Mouse (Mus musculus): ENCODE measurements around the gene Ppp2r2d. TPM values are rescaled to one million over a fixed set of nuclear protein-coding genes. Genes with fewer than 3 reads are reported as not detected.

The Ppp2r2d gene
- polyA plus RNA-seq, 1 experiment, result 103 TPM

- TF ChIP-seq CTCF (IDR thresholded peaks at IDR 0.05; ENCODE audit: borderline replicate concordance, extremely low read depth, insufficient read depth, insufficient read length), result no peak
- no peak for TF ChIP-seq POLR2A (IDR thresholded peaks at IDR 0.05; ENCODE audit: borderline replicate concordance, extremely low read depth, insufficient read depth, insufficient read length, poor library complexity, severe bottlenecking)
- DNase-seq (ENCODE audit: low read depth), result no peak
These were observed 18.2 kb downstream of the Ppp2r2d start for GRCm38 (mm10) chr7:138863950-138864572.

DNA sequence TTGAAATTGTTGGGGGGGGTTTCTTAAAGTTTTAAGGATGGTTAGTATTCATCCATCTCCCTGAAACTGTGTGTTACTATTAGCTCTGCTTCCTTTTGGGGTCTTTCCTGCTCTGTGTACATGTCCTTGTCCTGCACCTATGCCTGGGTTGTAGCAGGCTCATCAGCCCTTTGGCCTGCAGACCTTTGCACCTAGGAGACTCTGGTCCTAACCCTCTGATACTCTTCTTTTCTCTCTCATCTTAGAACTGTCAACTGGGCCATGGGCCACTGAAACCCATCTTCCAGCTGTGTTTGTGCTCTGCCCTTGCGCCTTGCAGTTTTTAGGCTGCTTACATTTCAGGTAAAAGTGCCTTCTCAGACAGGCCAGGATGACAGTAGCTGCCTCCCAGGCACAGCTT, 18.9 kb downstream of the Ppp2r2d start:
- DNase-seq (ENCODE audit: low read depth), result no peak
- TF ChIP-seq POLR2A (IDR thresholded peaks at IDR 0.05; ENCODE audit: borderline replicate concordance, extremely low read depth, insufficient read depth, insufficient read length, poor library complexity, severe bottlenecking) (no peak), CTCF (IDR thresholded peaks at IDR 0.05; ENCODE audit: borderline replicate concordance, extremely low read depth, insufficient read depth, insufficient read length) (no peak)

- no peak for TF ChIP-seq CTCF (IDR thresholded peaks at IDR 0.05; ENCODE audit: borderline replicate concordance, extremely low read depth, insufficient read depth, insufficient read length)
- no peak for TF ChIP-seq POLR2A (IDR thresholded peaks at IDR 0.05; ENCODE audit: borderline replicate concordance, extremely low read depth, insufficient read depth, insufficient read length, poor library complexity, severe bottlenecking)
- no peak for DNase-seq (ENCODE audit: low read depth)
These were observed 21.4 kb downstream of the Ppp2r2d start for GRCm38 (mm10) chr7:138867286-138867685.

- DNase-seq (ENCODE audit: low read depth), result no peak
- TF ChIP-seq POLR2A (IDR thresholded peaks at IDR 0.05; ENCODE audit: borderline replicate concordance, extremely low read depth, insufficient read depth, insufficient read length, poor library complexity, severe bottlenecking), result no peak
- no peak for TF ChIP-seq CTCF (IDR thresholded peaks at IDR 0.05; ENCODE audit: borderline replicate concordance, extremely low read depth, insufficient read depth, insufficient read length)
These were observed 22.4 kb downstream of the Ppp2r2d start for GRCm38 (mm10) chr7:138868316-138868715.

GRCm38 (mm10) chr7:138872956-138873355, 27.1 kb downstream of the Ppp2r2d start:
- TF ChIP-seq CTCF (IDR thresholded peaks at IDR 0.05; ENCODE audit: borderline replicate concordance, extremely low read depth, insufficient read depth, insufficient read length) (no peak), POLR2A (IDR thresholded peaks at IDR 0.05; ENCODE audit: borderline replicate concordance, extremely low read depth, insufficient read depth, insufficient read length, poor library complexity, severe bottlenecking) (no peak)
- no peak for DNase-seq (ENCODE audit: low read depth)

GRCm38 (mm10) chr7:138875031-138875430, 29.2 kb downstream of the Ppp2r2d start:
- no peak for DNase-seq (ENCODE audit: low read depth)

DNA sequence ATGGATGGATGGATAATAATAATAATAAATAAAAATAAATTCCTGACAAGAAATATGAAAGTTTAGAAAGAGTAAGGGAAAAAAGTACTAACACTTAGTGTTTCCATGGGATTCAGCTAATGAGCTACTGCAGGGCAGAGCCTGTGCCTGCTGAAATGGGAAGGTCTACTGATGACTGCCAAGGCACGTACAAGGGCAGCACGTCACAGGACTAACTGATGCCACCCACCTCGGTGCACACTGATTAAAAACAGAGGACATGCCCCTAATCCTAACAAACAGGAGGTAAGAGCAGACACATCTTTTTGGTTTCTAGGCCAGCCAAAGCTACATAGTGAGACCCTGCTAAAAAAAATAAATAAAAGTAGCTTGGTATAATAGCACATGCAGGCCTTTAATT, 37.8 kb downstream of the Ppp2r2d start:
- TF ChIP-seq POLR2A (IDR thresholded peaks at IDR 0.05; ENCODE audit: borderline replicate concordance, extremely low read depth, insufficient read depth, insufficient read length, poor library complexity, severe bottlenecking) (no peak), CTCF (IDR thresholded peaks at IDR 0.05; ENCODE audit: borderline replicate concordance, extremely low read depth, insufficient read depth, insufficient read length) (no peak)
- no peak for DNase-seq (ENCODE audit: low read depth)

More at GRCm38 (mm10) chr7:138875031-138875430, 29.2 kb downstream of the Ppp2r2d start:
- TF ChIP-seq POLR2A (IDR thresholded peaks at IDR 0.05; ENCODE audit: borderline replicate concordance, extremely low read depth, insufficient read depth, insufficient read length, poor library complexity, severe bottlenecking), result no peak
- no peak for TF ChIP-seq CTCF (IDR thresholded peaks at IDR 0.05; ENCODE audit: borderline replicate concordance, extremely low read depth, insufficient read depth, insufficient read length)

GRCm38 (mm10) chr7:138885365-138886289, 39.7 kb downstream of the Ppp2r2d start:
- no peak for TF ChIP-seq POLR2A (IDR thresholded peaks at IDR 0.05; ENCODE audit: borderline replicate concordance, extremely low read depth, insufficient read depth, insufficient read length, poor library complexity, severe bottlenecking)
- TF ChIP-seq CTCF (IDR thresholded peaks at IDR 0.05; ENCODE audit: borderline replicate concordance, extremely low read depth, insufficient read depth, insufficient read length), result no peak
- no peak for DNase-seq (ENCODE audit: low read depth)

- no peak for TF ChIP-seq POLR2A (IDR thresholded peaks at IDR 0.05; ENCODE audit: borderline replicate concordance, extremely low read depth, insufficient read depth, insufficient read length, poor library complexity, severe bottlenecking)
- TF ChIP-seq CTCF (IDR thresholded peaks at IDR 0.05; ENCODE audit: borderline replicate concordance, extremely low read depth, insufficient read depth, insufficient read length), result no peak
These were observed 52.2 kb downstream of the Ppp2r2d start for GRCm38 (mm10) chr7:138898122-138898521.

GRCm38 (mm10) chr7:138898743-138899142, 52.9 kb downstream of the Ppp2r2d start:
- TF ChIP-seq CTCF (IDR thresholded peaks at IDR 0.05; ENCODE audit: borderline replicate concordance, extremely low read depth, insufficient read depth, insufficient read length) (no peak), POLR2A (IDR thresholded peaks at IDR 0.05; ENCODE audit: borderline replicate concordance, extremely low read depth, insufficient read depth, insufficient read length, poor library complexity, severe bottlenecking) (no peak)
- DNase-seq (ENCODE audit: low read depth), result no peak

More at GRCm38 (mm10) chr7:138898122-138898521, 52.2 kb downstream of the Ppp2r2d start:
- DNase-seq (ENCODE audit: low read depth), result no peak

- TF ChIP-seq POLR2A (IDR thresholded peaks at IDR 0.05; ENCODE audit: borderline replicate concordance, extremely low read depth, insufficient read depth, insufficient read length, poor library complexity, severe bottlenecking) (no peak), CTCF (IDR thresholded peaks at IDR 0.05; ENCODE audit: borderline replicate concordance, extremely low read depth, insufficient read depth, insufficient read length) (no peak)
- no peak for DNase-seq (ENCODE audit: low read depth)
These were observed 58.1 kb downstream of the Ppp2r2d start for GRCm38 (mm10) chr7:138903886-138904435.

Data from brain, embryonic 14.5 days (tissue).